Mouse (Mus musculus): ENCODE measurements at regions not wholly inside any gene's neighbourhood (a gene's known extent, or its start where the extent isn't known, plus 50 kb on each side); places are given as distances from the start of the nearest gene placed in this dataset.

- Histone ChIP-seq H3K4me2 (replicated peaks; ENCODE audit: low read depth) (peak overlapping the region; percentile 64), H3K9me3 (ENCODE audit: control insufficient read depth) (no peaks in the 10 kb centered on the region), H3K36me3 (ENCODE audit: control insufficient read depth, insufficient read depth) (no peaks in the 10 kb centered on the region), H3K27me3 (replicated peaks; ENCODE audit: control insufficient read depth, insufficient read depth, low read length) (no peaks in the 10 kb centered on the region), H3K4me1 (replicated peaks; ENCODE audit: control insufficient read depth, insufficient read depth, low read length) (0 out of 2 replicates have a peak, but pooled peaks cover 4% of the 10 kb centered on the region), H3K27ac (ENCODE audit: low read depth, low read length) (no peak overlapping the region), H3K9ac (ENCODE audit: low read depth, low read length) (peak overlapping the region; percentile 17; the same call in 1 of the 2 replicates), H3K4me3 (ENCODE audit: low read depth, low read length) (peak overlapping the region; percentile 31)
- no peak for ATAC-seq
- 9% methylated on average over 15 of the region's 15 CpGs for WGBS
- TF ChIP-seq CTCF (IDR thresholded peaks at IDR 0.05; ENCODE audit: low read depth), result 0 out of 2 replicates have a peak, but pooled peaks have one; percentile 15
Measured at GRCm38 (mm10) chr14:14632471-14632870, 69.6 kb upstream of the Slc4a7 start.

- H3K4me2 ChIP-seq (replicated peaks; ENCODE audit: low read depth), result peak overlapping the region; percentile 64
- no peaks in the 10 kb centered on the region for H3K27me3 ChIP-seq (replicated peaks; ENCODE audit: control insufficient read depth, insufficient read depth, low read length)
- peak overlapping the region; percentile 31 for H3K4me3 ChIP-seq (ENCODE audit: low read depth, low read length)
- WGBS, result 15% methylated on average over 22 of the region's 22 CpGs
- H3K9me3 ChIP-seq (ENCODE audit: control insufficient read depth), result no peaks in the 10 kb centered on the region
- TF ChIP-seq CTCF (IDR thresholded peaks at IDR 0.05; ENCODE audit: low read depth), result no peak
- H3K9ac ChIP-seq (ENCODE audit: low read depth, low read length), result peak overlapping the region; percentile 17; the same call in 1 of the 2 replicates
- no peak for ATAC-seq
- H3K27ac ChIP-seq (ENCODE audit: low read depth, low read length), result no peak overlapping the region
- 0 out of 2 replicates have a peak, but pooled peaks cover 4% of the 10 kb centered on the region for H3K4me1 ChIP-seq (replicated peaks; ENCODE audit: control insufficient read depth, insufficient read depth, low read length)
- no peaks in the 10 kb centered on the region for H3K36me3 ChIP-seq (ENCODE audit: control insufficient read depth, insufficient read depth)
Measured at GRCm38 (mm10) chr14:14632951-14633931, 68.8 kb upstream of the Slc4a7 start.

- WGBS, result 42% methylated on average over 2 of the region's 2 CpGs
- H3K27ac ChIP-seq (ENCODE audit: low read depth, low read length), result no peak overlapping the region
- no peaks in the 10 kb centered on the region for H3K36me3 ChIP-seq (ENCODE audit: control insufficient read depth, insufficient read depth)
- TF ChIP-seq CTCF (IDR thresholded peaks at IDR 0.05; ENCODE audit: low read depth), result peak; percentile 47
- H3K4me3 ChIP-seq (ENCODE audit: low read depth, low read length), result no peak overlapping the region
- no peak for ATAC-seq
- H3K9ac ChIP-seq (ENCODE audit: low read depth, low read length), result no peak overlapping the region
- H3K9me3 ChIP-seq (ENCODE audit: control insufficient read depth), result no peaks in the 10 kb centered on the region
- H3K4me1 ChIP-seq (replicated peaks; ENCODE audit: control insufficient read depth, insufficient read depth, low read length), result 0 out of 2 replicates have a peak, but pooled peaks cover 4% of the 10 kb centered on the region
- no peaks in the 10 kb centered on the region for H3K27me3 ChIP-seq (replicated peaks; ENCODE audit: control insufficient read depth, insufficient read depth, low read length)
- H3K4me2 ChIP-seq (replicated peaks; ENCODE audit: low read depth), result no peak overlapping the region
Measured at GRCm38 (mm10) chr14:14634021-14634420, 68.1 kb upstream of the Slc4a7 start.

- Histone ChIP-seq H3K4me2 (replicated peaks; ENCODE audit: low read depth) (no peak overlapping the region), H3K9me3 (ENCODE audit: control insufficient read depth) (no peaks in the 10 kb centered on the region), H3K27ac (ENCODE audit: low read depth, low read length) (no peak overlapping the region), H3K4me3 (ENCODE audit: low read depth, low read length) (no peak overlapping the region), H3K27me3 (replicated peaks; ENCODE audit: control insufficient read depth, insufficient read depth, low read length) (no peaks in the 10 kb centered on the region), H3K36me3 (ENCODE audit: control insufficient read depth, insufficient read depth) (no peaks in the 10 kb centered on the region), H3K9ac (ENCODE audit: low read depth, low read length) (no peak overlapping the region), H3K4me1 (replicated peaks; ENCODE audit: control insufficient read depth, insufficient read depth, low read length) (no peaks in the 10 kb centered on the region)
- no peak for ATAC-seq
- TF ChIP-seq CTCF (IDR thresholded peaks at IDR 0.05; ENCODE audit: low read depth), result no peak
- 69% methylated on average over 7 of the region's 7 CpGs for WGBS
Measured at GRCm38 (mm10) chr14:14639102-14640015, 62.7 kb upstream of the Slc4a7 start.

GRCm38 (mm10) chr14:14640023-14640441, 62.0 kb upstream of the Slc4a7 start:
- Histone ChIP-seq H3K9me3 (ENCODE audit: control insufficient read depth) (no peaks in the 10 kb centered on the region), H3K9ac (ENCODE audit: low read depth, low read length) (no peak overlapping the region), H3K4me2 (replicated peaks; ENCODE audit: low read depth) (0 out of 2 replicates have a peak overlapping the region, but pooled peaks have one; percentile 13), H3K36me3 (ENCODE audit: control insufficient read depth, insufficient read depth) (no peaks in the 10 kb centered on the region), H3K27ac (ENCODE audit: low read depth, low read length) (no peak overlapping the region), H3K27me3 (replicated peaks; ENCODE audit: control insufficient read depth, insufficient read depth, low read length) (no peaks in the 10 kb centered on the region), H3K4me3 (ENCODE audit: low read depth, low read length) (no peak overlapping the region), H3K4me1 (replicated peaks; ENCODE audit: control insufficient read depth, insufficient read depth, low read length) (no peaks in the 10 kb centered on the region)
- WGBS, result 36% methylated on average over 3 of the region's 3 CpGs
- ATAC-seq, result peak; percentile 76
- TF ChIP-seq CTCF (IDR thresholded peaks at IDR 0.05; ENCODE audit: low read depth), result no peak

- no peaks in the 10 kb centered on the region for H3K27me3 ChIP-seq (replicated peaks; ENCODE audit: control insufficient read depth, insufficient read depth, low read length)
- no peak for TF ChIP-seq CTCF (IDR thresholded peaks at IDR 0.05; ENCODE audit: low read depth)
- H3K4me1 ChIP-seq (replicated peaks; ENCODE audit: control insufficient read depth, insufficient read depth, low read length), result no peaks in the 10 kb centered on the region
- H3K36me3 ChIP-seq (ENCODE audit: control insufficient read depth, insufficient read depth), result no peaks in the 10 kb centered on the region
- no peak for ATAC-seq
- H3K4me3 ChIP-seq (ENCODE audit: low read depth, low read length), result no peak overlapping the region
- H3K9ac ChIP-seq (ENCODE audit: low read depth, low read length), result no peak overlapping the region
- H3K27ac ChIP-seq (ENCODE audit: low read depth, low read length), result no peak overlapping the region
- H3K4me2 ChIP-seq (replicated peaks; ENCODE audit: low read depth), result no peak overlapping the region
- H3K9me3 ChIP-seq (ENCODE audit: control insufficient read depth), result no peaks in the 10 kb centered on the region
Measured at GRCm38 (mm10) chr14:14640557-14640956, 61.5 kb upstream of the Slc4a7 start.

Data from intestine, postnatal 0 days (tissue).